ENCODE assay signal across 1 mouse cellular context in the genomic region with DNA sequence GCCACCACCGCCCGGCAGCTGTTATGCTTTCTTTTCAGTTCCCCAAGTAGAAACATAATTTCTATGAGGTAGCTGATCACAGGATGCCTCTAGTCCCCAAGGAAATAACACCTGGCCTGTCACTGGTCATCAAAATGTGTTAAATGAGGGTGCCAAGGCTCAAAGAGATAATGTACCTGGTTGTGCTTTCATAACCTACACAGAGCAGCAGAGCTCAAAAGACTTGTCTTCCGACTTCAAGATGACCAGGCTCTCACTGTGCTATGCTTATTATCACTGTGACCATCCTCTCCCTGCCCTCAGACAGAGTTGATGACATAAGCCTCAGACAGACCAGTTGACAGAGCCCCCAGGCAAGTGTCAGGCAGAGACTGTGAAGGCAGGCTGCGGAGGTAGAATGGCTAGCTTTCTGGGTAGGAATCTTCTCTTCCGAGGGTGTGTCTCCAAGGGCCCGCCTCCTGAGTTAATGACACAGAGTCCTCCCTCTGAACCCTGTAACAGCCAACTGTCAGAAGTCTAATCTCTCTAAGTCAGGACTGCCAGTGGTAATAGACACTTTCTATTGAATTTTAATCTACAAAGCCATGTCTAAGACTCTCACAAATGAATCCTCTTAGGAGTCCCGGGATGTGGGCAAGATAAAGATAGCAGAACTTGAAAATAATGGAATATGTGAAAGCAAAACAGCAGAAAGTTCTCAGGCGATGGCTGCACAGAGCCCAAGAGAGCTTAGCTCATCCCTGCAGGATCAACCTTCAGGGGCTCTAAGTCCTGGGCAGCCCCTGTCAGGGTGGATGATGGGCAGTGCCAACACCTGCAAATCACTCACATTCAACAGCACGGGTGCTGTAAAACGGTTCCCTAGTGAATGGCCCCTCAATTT.
TF ChIP-seq lines count a peak whose summit lies in the region.

No protein-coding gene starts in this region.

TF ChIP-seq in MEL, 35 proteins besides CTCF, POLR2A, EP300 and RAD21 (continued from another document):
- TF ChIP-seq POLR2AphosphoS5 (IDR thresholded peaks at IDR 0.05; ENCODE audit: borderline replicate concordance, low read depth, low read length): peak; percentile 89; the same call in 1 of the 2 replicates
- TF ChIP-seq ELF1 (IDR thresholded peaks at IDR 0.05; ENCODE audit: low read depth, low read length): no peak
- peak; percentile 94 for TF ChIP-seq ETS1 (IDR thresholded peaks at IDR 0.05; ENCODE audit: low read depth, low read length)
